Mouse (Mus musculus) urinary bladder, postnatal 10 days (tissue): ENCODE results near the gene Vamp8.

Experiments
- DNase-seq: peaks from one replicate; pipeline ENCODE4 v3.0.0; 2022; ENCODE audit warnings: low spot score

The Vamp8 gene

DNA sequence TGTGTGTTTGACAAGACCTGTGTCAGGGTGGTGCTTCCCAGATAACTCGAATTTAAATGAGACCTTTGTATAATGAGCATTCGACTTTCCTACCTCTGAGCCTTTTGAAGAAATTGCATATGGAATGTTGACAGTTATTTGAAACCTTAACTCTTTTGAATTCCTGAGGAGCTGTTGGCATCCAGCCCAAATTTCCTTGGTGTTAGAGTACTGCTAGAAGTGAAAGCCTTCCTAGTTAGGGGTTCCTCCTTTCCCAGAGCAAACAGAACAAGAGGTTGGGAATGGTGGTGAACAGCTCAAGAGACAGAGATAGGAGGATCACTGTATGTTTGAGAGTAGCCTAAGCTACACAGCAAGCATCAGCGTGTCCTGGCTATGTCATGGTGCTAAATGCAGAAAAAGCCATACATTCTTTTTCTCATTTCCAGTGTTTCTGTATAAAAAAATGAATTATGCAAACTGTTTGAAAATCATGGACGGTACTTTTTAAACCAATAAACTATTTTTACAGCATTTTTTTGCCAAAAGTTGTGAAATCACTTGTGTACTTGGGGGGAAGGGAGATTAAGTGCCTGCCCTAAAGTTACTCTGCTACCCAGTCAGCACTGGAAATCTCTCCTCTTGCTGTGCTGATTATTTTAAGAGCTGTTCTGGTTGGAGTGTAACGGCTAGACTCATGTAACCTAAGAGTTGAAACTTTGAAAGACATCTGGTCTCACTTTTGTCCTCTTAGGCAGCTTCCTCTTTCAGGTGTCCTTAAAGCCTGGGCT, 37.7 kb downstream of the Vamp8 start:
- DNase-seq = no peak

DNA sequence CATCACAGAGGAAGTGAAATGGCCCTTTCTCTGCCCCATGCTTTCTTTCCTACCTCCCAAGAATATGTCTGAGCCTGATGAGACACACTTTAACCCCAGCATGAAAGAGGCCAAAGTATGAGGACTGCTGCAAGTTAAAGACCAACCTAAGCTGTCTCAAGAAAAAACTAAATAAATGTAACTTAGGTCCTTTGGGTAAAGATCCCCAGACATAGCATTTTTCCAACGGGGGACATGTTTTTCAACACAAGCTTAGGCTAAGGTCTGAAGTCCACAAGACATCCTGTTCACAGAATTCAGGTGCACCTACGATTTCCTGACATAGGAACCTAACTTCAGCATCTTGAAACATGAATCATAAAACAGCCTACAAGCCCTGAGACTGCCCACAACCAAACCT, 40.3 kb downstream of the Vamp8 start:
- no peak for DNase-seq

DNA sequence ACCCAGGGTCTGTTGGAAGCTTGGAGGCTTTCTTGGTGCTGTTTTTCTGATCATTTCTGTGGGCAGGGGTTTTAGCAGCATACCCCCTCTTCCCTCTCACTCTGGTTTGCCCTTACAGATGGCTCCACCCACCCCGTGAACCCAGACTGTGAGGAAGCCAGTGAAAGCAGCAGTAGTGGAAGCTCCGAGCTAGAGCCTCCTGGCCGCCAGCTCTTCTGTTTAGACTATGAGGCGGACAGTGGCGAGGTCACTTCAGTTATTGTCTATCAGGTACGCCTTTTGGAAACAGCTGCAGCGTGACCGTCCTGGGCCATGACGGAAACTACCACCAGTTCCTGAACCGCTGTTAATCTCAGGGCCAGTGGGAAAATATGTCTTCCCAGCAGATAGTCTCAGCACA, 42.1 kb downstream of the Vamp8 start:
- no peak for DNase-seq

GRCm38 (mm10) chr6:72347166-72347941, 43.1 kb downstream of the Vamp8 start, which contains the start of gene 0610030E20Rik:
TSS of gene 0610030E20Rik (plus strand) at chr6:72347317.
- peak; percentile 25 for DNase-seq

GRCm38 (mm10) chr6:72346261-72346660, 44.2 kb downstream of the Vamp8 start:
- no peak for DNase-seq

DNA sequence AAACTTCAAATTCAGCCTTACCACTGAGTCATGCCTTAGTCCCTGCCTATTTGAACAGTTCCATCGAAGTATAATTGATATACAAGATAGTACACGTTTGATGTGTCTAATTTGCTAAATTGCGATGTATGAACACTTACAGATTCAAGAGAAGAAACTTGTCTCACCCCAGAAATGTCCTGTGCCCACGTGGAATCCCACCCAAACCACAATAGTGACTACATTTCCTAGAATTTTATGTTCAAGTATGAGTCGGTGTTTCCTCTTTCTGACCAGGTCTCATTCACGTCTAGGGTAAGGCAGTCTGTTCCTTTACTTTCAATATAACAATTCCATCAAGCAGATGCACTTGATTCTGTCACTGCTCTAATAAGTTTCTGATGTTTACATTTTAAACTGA, 44.9 kb downstream of the Vamp8 start:
- no peak for DNase-seq

DNA sequence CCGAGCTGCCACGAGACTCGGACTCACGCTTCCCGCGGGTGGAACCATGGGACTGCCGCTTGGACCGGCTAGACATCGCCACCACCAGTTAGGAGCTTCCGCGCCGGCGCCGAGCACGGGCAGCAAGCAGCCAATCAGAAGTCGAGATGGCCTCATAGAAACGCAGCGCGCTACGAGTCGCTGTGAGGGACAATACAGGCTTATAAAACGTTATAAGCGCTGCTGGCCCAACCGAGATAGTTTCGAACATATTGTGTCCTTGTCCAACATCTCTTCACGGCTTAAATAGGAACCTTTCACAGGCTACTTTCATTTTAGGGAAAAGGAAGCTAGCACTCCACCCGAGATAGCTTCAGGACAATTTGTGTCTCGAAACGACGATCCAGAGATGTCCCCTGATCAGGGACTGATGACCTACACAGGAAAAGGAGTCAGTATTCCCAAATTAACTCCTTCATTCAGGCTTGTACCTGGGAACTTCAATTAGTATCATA, 45.4 kb downstream of the Vamp8 start, which contains the start of gene Usp39:
TSS of gene Usp39 (minus strand) at position 111 of the 494 bp plus-strand sequence.
- peak; percentile 70 for DNase-seq

DNA sequence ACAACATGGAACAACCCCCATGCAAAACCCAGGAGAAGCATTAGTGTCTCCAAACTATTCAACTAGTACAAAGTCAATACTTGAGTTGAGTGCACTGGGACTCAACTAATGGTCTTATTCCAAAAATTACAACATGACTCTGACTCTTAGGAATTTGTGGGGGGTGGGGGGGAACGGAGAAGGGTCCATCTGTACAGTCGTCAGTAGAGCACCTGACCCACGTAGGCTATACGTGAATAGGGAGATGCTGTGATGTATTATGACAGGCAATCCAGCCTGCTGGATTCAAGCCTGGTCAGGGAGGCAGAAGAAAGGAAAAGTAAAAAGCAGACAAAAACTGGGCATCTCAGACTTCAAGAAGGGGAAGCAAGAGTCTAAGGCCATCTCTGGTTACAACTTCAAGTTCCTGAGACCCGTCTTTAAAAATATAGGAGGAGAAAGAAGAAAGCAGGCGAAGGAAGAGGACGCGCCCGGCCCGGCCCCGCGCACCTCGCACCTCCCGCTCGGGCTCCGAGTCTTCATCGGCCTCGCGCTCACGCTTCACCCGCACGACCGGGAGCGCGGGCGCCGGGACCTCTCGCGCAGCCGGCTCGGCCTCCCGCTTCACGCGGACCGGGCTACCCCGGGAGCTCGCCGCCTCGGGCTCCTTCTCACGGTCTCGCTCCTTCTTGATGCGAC, 46.0 kb downstream of the Vamp8 start:
- DNase-seq = no peak

DNA sequence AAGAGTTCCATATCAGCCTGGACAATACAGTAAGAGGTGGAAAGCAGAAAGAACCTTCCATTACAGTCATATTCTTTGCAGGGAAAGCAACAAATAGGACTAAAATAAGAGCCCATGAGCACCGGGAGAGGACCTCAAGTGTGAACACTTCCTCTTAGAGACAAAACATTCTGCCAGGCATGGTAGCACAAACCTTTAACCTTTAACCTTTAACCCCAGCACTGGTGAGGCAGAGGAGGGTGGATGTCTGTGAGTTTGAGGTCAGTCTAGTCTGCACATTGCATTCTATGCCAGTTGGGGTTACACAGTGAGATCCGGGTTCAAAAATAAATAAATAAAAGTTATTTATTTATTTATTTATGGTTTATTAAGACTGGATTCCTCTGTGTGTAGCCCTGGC, 50.0 kb downstream of the Vamp8 start:
- DNase-seq = no peak
